Mouse (Mus musculus): ENCODE measurements around the gene Fam161b. TPM values are rescaled to one million over a fixed set of nuclear protein-coding genes. Genes with fewer than 3 reads are reported as not detected.
"Not testable (repeated sequence)": the region's sequence is repeated elsewhere in the genome, so short reads cannot be mapped to it uniquely, and the experiment has no call there.

Fam161b gene
- polyA plus RNA-seq, 1 experiment from 2014 or later = 1.4 TPM

GRCm38 (mm10) chr12:84373831-84374481 is 12.3 kb upstream of the Fam161b start:
- Histone ChIP-seq H3K9ac (no peak overlapping the region), H3K36me3 (peaks cover 62% of the 10 kb centered on the region), H3K4me2 (no peak overlapping the region), H3K27me3 (no peaks in the 10 kb centered on the region), H3K4me1 (replicated peaks) (no peaks in the 10 kb centered on the region), H3K27ac (no peak overlapping the region), H3K9me3 (replicated peaks) (no peaks in the 10 kb centered on the region), H3K4me3 (replicated peaks) (no peak overlapping the region)
- DNase-seq = no peak
- no peak for ATAC-seq (ENCODE audit: low read depth)
- WGBS (ENCODE audit: insufficient replicate concordance) = 76% methylated on average over 6 of the region's 6 CpGs

DNA sequence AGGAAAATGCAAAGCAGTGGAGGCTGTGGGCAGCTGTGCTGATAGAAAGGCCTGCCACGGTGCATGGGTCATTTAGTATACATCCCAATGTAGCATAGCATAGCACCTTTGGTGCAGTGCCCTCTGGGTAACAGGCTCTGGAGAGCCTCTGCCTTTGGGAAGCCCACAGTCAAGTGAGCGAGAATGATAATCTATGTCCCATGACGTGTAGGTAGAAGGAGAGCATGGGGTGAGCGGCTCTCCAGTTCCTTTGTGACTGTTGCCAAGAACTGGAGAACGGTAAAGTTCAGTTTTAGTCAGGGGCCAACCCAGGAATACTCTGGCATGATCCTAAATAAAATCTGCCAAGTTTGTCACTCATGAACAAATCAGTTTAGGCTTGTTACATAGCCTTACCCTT is 10.0 kb upstream of the Fam161b start:
- ATAC-seq (ENCODE audit: low read depth) (no peak), DNase-seq (no peak)
- Histone ChIP-seq H3K36me3 (peaks cover 79% of the 10 kb centered on the region), H3K9ac (no peak overlapping the region), H3K9me3 (replicated peaks) (no peaks in the 10 kb centered on the region), H3K4me3 (replicated peaks) (no peak overlapping the region), H3K27ac (no peak overlapping the region), H3K27me3 (no peaks in the 10 kb centered on the region), H3K4me2 (no peak overlapping the region), H3K4me1 (replicated peaks) (peaks cover 8% of the 10 kb centered on the region)
- 89% methylated on average over 5 of the region's 5 CpGs for WGBS (ENCODE audit: insufficient replicate concordance)

- H3K36me3 ChIP-seq = peaks cover 52% of the 10 kb centered on the region
- WGBS (ENCODE audit: insufficient replicate concordance) = 42% methylated on average over 9 of the region's 9 CpGs
Observed at GRCm38 (mm10) chr12:84366971-84367370, 5.3 kb upstream of the Fam161b start.

DNA sequence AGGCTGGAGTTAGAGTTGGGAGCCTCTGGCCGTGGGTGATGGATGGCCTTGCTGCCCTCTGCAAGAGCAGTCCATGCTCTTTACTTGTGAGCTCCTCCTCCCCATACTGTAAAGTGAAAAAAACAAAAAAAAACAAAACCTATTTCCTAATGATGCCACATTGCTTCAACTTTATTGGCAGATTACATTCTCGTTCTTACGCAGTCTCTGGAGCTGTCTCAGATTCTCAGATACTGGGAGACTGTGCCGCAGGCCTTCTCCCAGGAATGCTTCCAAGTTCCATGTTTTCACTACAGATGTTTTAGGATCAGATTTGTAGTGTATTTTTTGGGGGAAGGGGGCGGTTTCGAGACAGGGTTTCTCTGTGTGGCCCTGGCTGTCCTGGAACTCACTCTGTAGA is 3.5 kb upstream of the Fam161b start:
- Histone ChIP-seq H3K4me1 (replicated peaks) (peaks cover 47% of the 10 kb centered on the region), H3K36me3 (peaks cover 33% of the 10 kb centered on the region), H3K9me3 (replicated peaks) (no peaks in the 10 kb centered on the region), H3K4me3 (replicated peaks) (no peak overlapping the region), H3K27me3 (no peaks in the 10 kb centered on the region), H3K9ac (no peak overlapping the region), H3K4me2 (no peak overlapping the region), H3K27ac (no peak overlapping the region)
- DNase-seq (no peak), ATAC-seq (ENCODE audit: low read depth) (no peak)
- 81% methylated on average over 6 of the region's 6 CpGs for WGBS (ENCODE audit: insufficient replicate concordance)

More at GRCm38 (mm10) chr12:84366971-84367370, 5.3 kb upstream of the Fam161b start:
- no peaks in the 10 kb centered on the region for H3K9me3 ChIP-seq (replicated peaks)
- peaks cover 36% of the 10 kb centered on the region for H3K4me1 ChIP-seq (replicated peaks)
- ATAC-seq (ENCODE audit: low read depth) (no peak), DNase-seq (peak; percentile 43)
- H3K27ac ChIP-seq = no peak overlapping the region
- H3K9ac ChIP-seq = no peak overlapping the region
- H3K4me2 ChIP-seq = no peak overlapping the region
- H3K4me3 ChIP-seq (replicated peaks) = no peak overlapping the region
- H3K27me3 ChIP-seq = no peaks in the 10 kb centered on the region

DNA sequence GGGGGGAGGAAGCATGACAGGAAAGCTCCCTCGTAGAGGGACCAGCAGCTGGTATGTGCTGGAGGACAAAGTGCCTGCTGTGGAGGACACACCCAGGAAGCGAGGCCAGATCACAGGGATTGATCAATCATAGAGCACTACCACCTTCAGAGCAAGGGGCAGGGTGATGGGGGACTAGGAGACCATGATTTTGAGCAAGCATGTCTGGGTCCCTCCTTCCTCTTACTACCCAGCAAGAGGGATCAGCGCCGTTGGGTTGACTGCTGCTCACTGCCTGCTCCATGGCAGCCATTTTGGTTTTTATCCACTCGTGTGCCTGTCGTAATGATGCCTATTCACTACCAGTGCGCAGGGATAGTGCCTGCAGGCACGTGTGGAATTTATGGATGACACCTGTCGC is 2.7 kb upstream of the Fam161b start:
- Histone ChIP-seq H3K4me2 (no peak overlapping the region), H3K4me3 (replicated peaks) (no peak overlapping the region), H3K9ac (no peak overlapping the region), H3K9me3 (replicated peaks) (no peaks in the 10 kb centered on the region), H3K27ac (no peak overlapping the region; the same call in 1 of the 2 replicates), H3K27me3 (no peaks in the 10 kb centered on the region), H3K36me3 (peaks cover 25% of the 10 kb centered on the region), H3K4me1 (replicated peaks) (peaks cover 56% of the 10 kb centered on the region)
- ATAC-seq (ENCODE audit: low read depth) (no peak), DNase-seq (no peak)
- WGBS (ENCODE audit: insufficient replicate concordance) = 70% methylated on average over 9 of the region's 9 CpGs

GRCm38 (mm10) chr12:84362872-84363271 is 1.2 kb upstream of the Fam161b start:
- Histone ChIP-seq H3K4me3 (replicated peaks) (peak overlapping the region; percentile 98), H3K27me3 (no peaks in the 10 kb centered on the region), H3K9ac (peak overlapping the region; percentile 56), H3K9me3 (replicated peaks) (no peaks in the 10 kb centered on the region), H3K4me2 (peak overlapping the region; percentile 89), H3K27ac (no peak overlapping the region), H3K4me1 (replicated peaks) (peaks cover 70% of the 10 kb centered on the region), H3K36me3 (peaks cover 11% of the 10 kb centered on the region)
- no peak for ATAC-seq (ENCODE audit: low read depth)
- 23% methylated on average over 2 of the region's 2 CpGs for WGBS (ENCODE audit: insufficient replicate concordance)
- DNase-seq = no peak

DNA sequence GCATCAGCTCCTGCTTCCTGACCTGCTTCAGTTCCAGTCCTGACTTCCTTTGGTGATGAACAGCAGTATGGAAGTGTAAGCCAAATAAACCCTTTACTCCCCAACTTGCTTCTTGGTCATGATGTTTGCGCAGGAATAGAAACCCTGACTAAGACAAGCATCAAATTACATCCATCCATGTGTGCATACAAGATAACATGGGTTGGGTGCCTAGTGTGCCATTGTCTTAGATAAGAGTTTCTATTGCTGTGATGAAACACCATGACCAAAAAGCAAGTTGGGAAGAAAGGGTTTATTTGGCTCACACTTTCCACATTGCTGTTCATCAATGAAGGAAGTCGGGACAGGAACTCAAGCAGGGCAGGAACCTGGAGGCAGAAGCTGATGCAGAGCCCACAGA is 2.9 kb downstream of the Fam161b start:
- not testable (repeated sequence) for H3K9me3 ChIP-seq (replicated peaks); H3K27me3 ChIP-seq
- Histone ChIP-seq H3K9ac (peak overlapping the region; percentile 46), H3K4me2 (peak overlapping the region; percentile 49), H3K27ac (peak overlapping the region; percentile 82), H3K4me3 (replicated peaks) (0 out of 2 replicates have a peak overlapping the region, but pooled peaks have one; percentile 4), H3K4me1 (replicated peaks) (peaks cover 66% of the 10 kb centered on the region), H3K36me3 (peaks cover 27% of the 10 kb centered on the region)
- DNase-seq = peak; percentile 35
- WGBS (ENCODE audit: insufficient replicate concordance) = 34% methylated on average over 2 of the region's 2 CpGs
- ATAC-seq (ENCODE audit: low read depth) = peak; percentile 27

DNA sequence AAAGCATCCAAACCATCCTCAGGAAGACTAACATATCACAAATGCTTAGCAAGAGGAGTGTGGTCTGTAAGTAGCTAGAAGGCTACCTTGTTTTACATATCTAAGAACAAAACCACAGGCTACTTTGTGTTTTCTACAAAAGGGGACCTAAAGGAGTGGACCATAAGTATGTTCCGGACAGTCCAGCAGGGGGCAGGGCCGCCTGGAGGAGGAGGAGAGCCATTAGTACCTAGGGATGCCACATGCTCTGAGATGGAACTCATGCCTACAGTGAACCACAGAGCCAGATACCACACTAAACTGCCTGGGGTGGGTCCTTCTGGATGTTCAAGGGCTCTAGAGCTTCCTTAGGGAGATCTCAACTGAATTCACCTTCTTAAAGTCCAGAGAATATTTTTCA is 14.4 kb downstream of the Fam161b start:
- no peak overlapping the region for H3K4me2 ChIP-seq
- H3K27ac ChIP-seq = no peak overlapping the region
- H3K9ac ChIP-seq = no peak overlapping the region
- H3K36me3 ChIP-seq = peaks cover 46% of the 10 kb centered on the region
- H3K27me3 ChIP-seq = no peaks in the 10 kb centered on the region
- no peaks in the 10 kb centered on the region for H3K9me3 ChIP-seq (replicated peaks)
- DNase-seq (no peak), ATAC-seq (ENCODE audit: low read depth) (no peak)
- peaks cover 9% of the 10 kb centered on the region; the same call in 1 of the 2 replicates for H3K4me1 ChIP-seq (replicated peaks)
- no peak overlapping the region for H3K4me3 ChIP-seq (replicated peaks)
- 60% methylated on average over 2 of the region's 2 CpGs for WGBS (ENCODE audit: insufficient replicate concordance)

DNA sequence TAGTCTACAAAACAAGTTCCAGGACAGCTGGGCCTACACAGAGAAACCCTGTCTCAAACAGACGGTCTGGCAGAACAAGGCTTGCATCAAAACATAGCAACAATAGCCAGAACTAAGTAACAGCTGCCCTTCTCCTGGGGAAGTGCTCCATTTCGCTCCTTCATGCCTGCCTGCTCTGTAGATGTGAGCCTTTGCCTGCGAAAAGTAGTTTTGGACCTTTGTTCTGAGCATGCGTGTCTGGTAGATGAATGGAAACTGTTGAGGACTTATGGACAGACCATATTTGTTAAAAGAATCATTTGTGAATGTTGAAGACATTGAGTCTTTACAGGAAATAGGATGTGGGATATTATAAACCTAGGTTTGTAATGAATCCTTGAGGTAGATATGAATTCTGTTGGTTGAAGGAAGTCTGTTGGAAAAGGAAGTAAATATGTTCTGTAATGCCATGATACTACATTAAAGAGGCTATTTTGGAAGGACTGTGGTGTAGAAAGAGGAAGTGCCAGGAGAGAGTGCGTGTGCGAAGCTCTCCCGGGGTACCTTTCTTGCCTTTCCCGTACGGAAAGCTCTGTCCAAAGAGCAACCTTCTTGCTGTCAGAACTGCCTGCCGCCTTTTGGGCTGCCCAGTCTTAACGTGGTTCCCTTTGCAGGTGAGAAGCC is 24.5 kb downstream of the Fam161b start:
- H3K4me2 ChIP-seq = no peak overlapping the region
- peaks cover 89% of the 10 kb centered on the region for H3K36me3 ChIP-seq
- H3K27me3 ChIP-seq = no peaks in the 10 kb centered on the region
- no peak overlapping the region for H3K9ac ChIP-seq
- no peak overlapping the region; the same call in 1 of the 2 replicates for H3K27ac ChIP-seq
- ATAC-seq (ENCODE audit: low read depth) = no peak
- H3K9me3 ChIP-seq (replicated peaks) = no peaks in the 10 kb centered on the region
- H3K4me3 ChIP-seq (replicated peaks) = no peak overlapping the region
- WGBS (ENCODE audit: insufficient replicate concordance) = 53% methylated on average over 11 of the region's 11 CpGs
- no peak for DNase-seq
- H3K4me1 ChIP-seq (replicated peaks) = no peaks in the 10 kb centered on the region

DNA sequence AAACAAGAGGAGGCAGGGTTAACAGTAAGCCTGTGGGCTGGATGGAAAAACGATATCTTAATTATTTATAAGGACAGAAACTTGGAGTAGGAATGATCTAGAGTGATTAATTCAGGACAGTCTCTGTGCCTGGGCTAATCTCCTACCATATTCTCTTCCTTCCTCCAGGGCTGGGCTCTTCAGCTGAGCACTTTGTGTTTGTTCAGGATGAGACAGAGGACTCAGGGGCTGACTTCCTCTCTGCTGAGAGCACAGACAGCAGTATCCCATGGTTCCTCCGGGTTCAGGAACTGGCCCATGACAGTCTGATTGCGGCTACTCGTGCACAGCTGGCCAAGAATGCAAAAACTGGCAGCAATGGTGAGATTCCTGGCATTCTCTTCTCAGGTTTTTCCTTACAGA is 34.5 kb downstream of the Fam161b start:
- WGBS (ENCODE audit: insufficient replicate concordance) = 66% methylated on average over 4 of the region's 4 CpGs
- Histone ChIP-seq H3K4me2 (no peak overlapping the region), H3K4me3 (replicated peaks) (no peak overlapping the region), H3K4me1 (replicated peaks) (0 out of 2 replicates have a peak, but pooled peaks cover 3% of the 10 kb centered on the region), H3K27me3 (no peaks in the 10 kb centered on the region), H3K27ac (no peak overlapping the region), H3K9me3 (replicated peaks) (no peaks in the 10 kb centered on the region), H3K36me3 (peaks cover 78% of the 10 kb centered on the region), H3K9ac (no peak overlapping the region)
- no peak for DNase-seq
- no peak for ATAC-seq (ENCODE audit: low read depth)

DNA sequence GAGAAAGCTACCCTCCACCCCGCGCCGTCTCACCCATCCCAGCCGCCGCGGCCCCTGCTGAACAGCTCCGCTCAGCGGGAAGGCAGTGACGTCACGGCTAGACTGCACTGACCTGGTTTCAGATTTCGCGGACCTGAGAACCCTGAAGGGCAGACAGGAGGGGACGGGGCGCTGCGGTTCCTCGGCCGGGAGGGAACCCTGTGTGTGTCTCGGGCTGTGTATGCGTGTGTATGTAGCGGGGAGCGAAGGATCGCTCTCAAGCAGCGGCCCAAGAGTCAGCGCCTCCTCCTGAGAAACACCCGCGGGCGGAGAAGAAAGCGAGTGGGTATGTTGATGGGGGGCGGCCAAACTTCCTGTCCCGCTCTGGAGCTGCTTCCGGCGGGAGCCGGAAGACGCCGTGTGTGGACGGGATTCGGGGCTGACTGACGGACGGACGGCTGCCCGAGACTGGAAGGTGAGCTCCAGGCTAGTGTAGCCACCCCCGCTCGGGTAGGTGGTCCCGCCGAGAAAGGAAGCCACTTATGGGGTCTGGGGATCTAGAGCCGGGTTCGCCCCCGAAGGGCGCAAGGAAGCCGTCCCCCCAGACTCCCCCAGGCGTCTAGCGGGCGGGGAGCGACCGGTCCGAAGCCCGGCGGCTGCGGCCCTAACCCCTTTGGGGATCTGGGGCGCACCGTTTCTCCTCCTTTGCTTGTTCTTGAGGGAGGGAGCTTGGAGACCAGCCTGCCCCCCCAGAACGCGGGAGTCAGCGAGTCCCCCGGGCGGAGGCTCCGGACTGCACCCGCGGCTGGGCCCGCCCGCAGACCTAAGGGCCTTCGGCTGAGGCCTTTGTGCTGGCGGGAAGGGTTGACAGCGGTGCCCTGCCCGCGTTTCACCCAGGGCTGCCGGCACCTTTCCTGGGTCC is 44.7 kb downstream of the Fam161b start, which contains the start of gene Zfp410:
Zfp410 (plus strand) TSS at position 132 of the 901 bp plus-strand sequence.
- no peaks in the 10 kb centered on the region for H3K9me3 ChIP-seq (replicated peaks)
- peaks cover 52% of the 10 kb centered on the region for H3K4me1 ChIP-seq (replicated peaks)
- H3K27me3 ChIP-seq = no peaks in the 10 kb centered on the region
- peak within 1 kb of the TSS; percentile 86 for H3K27ac ChIP-seq
- H3K4me3 ChIP-seq (replicated peaks) = peak within 1 kb of the TSS; percentile 99
- H3K36me3 ChIP-seq = 0 out of 2 replicates have a peak, but pooled peaks cover 4% of the 10 kb centered on the region
- peak within 1 kb of the TSS; percentile 86 for H3K4me2 ChIP-seq
- DNase-seq (peak; percentile 74), ATAC-seq (ENCODE audit: low read depth) (peak; percentile 89)
- WGBS (ENCODE audit: insufficient replicate concordance) = under 1% methylated on average over 77 of the region's 77 CpGs
- H3K9ac ChIP-seq = peak within 1 kb of the TSS; percentile 98

Data from liver, embryonic 13.5 days (tissue).